Mouse (Mus musculus): ENCODE data around the gene Ybx1. TPM values are rescaled to one million over a fixed set of nuclear protein-coding genes. Genes with fewer than 3 reads are reported as not detected.
"Not testable (repeated sequence)": the region's sequence is repeated elsewhere in the genome, so short reads cannot be mapped to it uniquely, and the experiment has no call there.

Ybx1 gene
- polyA plus RNA-seq, 1 experiment from 2014 or later = 1,193 TPM

DNA sequence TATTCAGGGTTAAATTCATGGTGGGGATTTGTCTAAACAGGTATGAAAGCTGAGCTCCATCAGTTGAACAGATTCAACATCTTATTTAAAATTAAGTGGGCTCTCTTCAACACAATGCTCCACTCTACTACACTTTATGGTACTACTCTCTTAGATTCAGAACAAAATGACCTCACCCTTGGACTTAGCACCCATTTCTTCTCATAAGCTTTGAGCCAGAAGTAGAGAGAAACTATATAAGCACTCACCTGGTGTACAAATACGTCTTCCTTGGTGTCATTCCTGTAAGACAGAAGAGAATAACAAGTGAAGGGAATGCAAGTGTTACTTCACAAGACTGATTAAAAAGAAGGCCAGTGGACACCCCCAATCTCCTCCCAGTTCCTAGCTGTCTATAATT is 9.5 kb downstream of the Ybx1 start:
- Histone ChIP-seq H3K36me3 (ENCODE audit: control insufficient read depth, insufficient read depth, low read length) (peaks cover 11% of the 10 kb centered on the region; the same call in 1 of the 2 replicates), H3K9me3 (ENCODE audit: control insufficient read depth, low read length) (no peaks in the 10 kb centered on the region), H3K4me2 (replicated peaks; ENCODE audit: low read depth, low read length) (no peak overlapping the region), H3K9ac (ENCODE audit: low read depth, low read length) (no peak overlapping the region), H3K4me1 (replicated peaks; ENCODE audit: control insufficient read depth, insufficient read depth, low read length) (no peaks in the 10 kb centered on the region), H3K27ac (ENCODE audit: low read depth, low read length) (no peak overlapping the region), H3K27me3 (ENCODE audit: control insufficient read depth, insufficient read depth, low read length) (no peaks in the 10 kb centered on the region), H3K4me3 (ENCODE audit: low read depth, low read length) (no peak overlapping the region)
- no peak for DNase-seq (ENCODE audit: low spot score)
- WGBS = 92% methylated on average over 1 of the region's 1 CpGs
- ATAC-seq (ENCODE audit: low FRiP score) = no peak

DNA sequence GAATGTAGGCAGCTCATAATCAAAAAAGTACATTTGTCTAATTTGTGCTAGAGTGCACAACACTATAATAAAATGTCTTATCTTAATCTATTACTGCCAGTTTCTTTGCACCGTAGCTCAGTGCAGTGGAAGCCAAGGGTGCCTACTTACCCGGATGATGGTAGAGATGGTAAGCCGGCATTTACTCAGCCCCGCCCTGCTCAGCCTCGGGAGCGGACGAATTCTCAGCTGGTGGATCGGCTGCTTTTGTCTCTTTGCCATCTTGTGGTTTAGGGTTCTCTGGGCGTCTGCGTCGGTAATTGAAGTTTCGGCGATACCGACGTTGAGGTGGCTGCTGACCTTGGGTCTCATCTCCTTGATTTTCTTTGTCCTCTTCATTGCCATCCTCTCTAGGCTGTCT is 15.6 kb downstream of the Ybx1 start:
- 89% methylated on average over 15 of the region's 15 CpGs for WGBS
- peaks cover 24% of the 10 kb centered on the region for H3K36me3 ChIP-seq (ENCODE audit: control insufficient read depth, insufficient read depth, low read length)
- not testable (repeated sequence) for ATAC-seq (ENCODE audit: low FRiP score)

DNA sequence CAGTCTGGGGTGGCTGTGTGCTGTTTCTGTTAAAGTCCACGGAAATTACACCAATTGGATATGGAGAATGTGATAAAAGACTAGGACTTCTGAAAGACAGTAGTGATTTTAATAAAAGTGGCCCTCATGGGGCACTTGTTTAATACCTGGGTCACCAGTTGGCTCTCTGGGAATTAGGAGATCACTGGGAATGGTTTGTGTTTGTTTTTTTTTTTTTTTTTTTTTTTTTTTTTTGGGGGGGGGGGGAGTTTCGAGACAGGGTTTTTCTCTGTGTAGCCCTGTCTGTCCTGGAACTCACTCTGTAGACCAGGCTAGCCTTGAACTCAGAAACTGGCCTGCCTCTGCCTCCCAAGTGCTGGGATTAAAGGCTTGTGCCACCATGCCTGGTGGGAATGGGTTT is 18.7 kb downstream of the Ybx1 start:
- Histone ChIP-seq H3K27ac (ENCODE audit: low read depth, low read length) (no peak overlapping the region), H3K9ac (ENCODE audit: low read depth, low read length) (no peak overlapping the region), H3K27me3 (ENCODE audit: control insufficient read depth, insufficient read depth, low read length) (no peaks in the 10 kb centered on the region), H3K4me2 (replicated peaks; ENCODE audit: low read depth, low read length) (no peak overlapping the region), H3K9me3 (ENCODE audit: control insufficient read depth, low read length) (no peaks in the 10 kb centered on the region), H3K36me3 (ENCODE audit: control insufficient read depth, insufficient read depth, low read length) (peaks cover 18% of the 10 kb centered on the region), H3K4me1 (replicated peaks; ENCODE audit: control insufficient read depth, insufficient read depth, low read length) (no peaks in the 10 kb centered on the region), H3K4me3 (ENCODE audit: low read depth, low read length) (no peak overlapping the region)
- DNase-seq (ENCODE audit: low spot score) = no peak
- 73% methylated on average over 2 of the region's 2 CpGs for WGBS
- ATAC-seq (ENCODE audit: low FRiP score) = no peak

More for the DNA sequence above, 15.6 kb downstream of the Ybx1 start:
- H3K27me3 ChIP-seq (ENCODE audit: control insufficient read depth, insufficient read depth, low read length); DNase-seq (ENCODE audit: low spot score); H3K9ac ChIP-seq (ENCODE audit: low read depth, low read length); H3K4me3 ChIP-seq (ENCODE audit: low read depth, low read length); H3K27ac ChIP-seq (ENCODE audit: low read depth, low read length); H3K4me1 ChIP-seq (replicated peaks; ENCODE audit: control insufficient read depth, insufficient read depth, low read length); H3K9me3 ChIP-seq (ENCODE audit: control insufficient read depth, low read length); H3K4me2 ChIP-seq (replicated peaks; ENCODE audit: low read depth, low read length): not testable (repeated sequence)

DNA sequence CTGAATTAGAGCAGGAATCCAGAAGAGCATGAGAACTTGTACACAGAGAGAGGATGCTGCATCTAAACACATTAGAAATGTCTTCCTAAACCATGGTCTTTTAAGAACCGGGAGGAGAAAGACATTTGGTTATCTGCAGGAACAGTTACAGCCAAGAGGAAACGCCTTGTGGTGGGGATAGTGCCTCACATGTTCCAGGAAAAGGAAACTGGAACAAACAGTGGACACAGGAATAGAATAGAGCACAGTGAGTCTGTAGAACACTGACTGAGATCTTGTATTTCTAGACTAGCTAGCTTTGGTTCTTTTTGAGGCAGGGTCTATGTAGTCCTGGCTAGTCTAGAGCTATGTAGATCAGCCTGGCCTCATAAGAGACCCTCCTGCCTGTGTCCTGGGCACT is 19.2 kb downstream of the Ybx1 start:
- WGBS = 81% methylated on average over 2 of the region's 2 CpGs
- Histone ChIP-seq H3K4me3 (ENCODE audit: low read depth, low read length) (no peak overlapping the region), H3K9ac (ENCODE audit: low read depth, low read length) (no peak overlapping the region), H3K9me3 (ENCODE audit: control insufficient read depth, low read length) (no peaks in the 10 kb centered on the region), H3K27me3 (ENCODE audit: control insufficient read depth, insufficient read depth, low read length) (no peaks in the 10 kb centered on the region), H3K4me1 (replicated peaks; ENCODE audit: control insufficient read depth, insufficient read depth, low read length) (no peaks in the 10 kb centered on the region), H3K36me3 (ENCODE audit: control insufficient read depth, insufficient read depth, low read length) (peaks cover 18% of the 10 kb centered on the region), H3K27ac (ENCODE audit: low read depth, low read length) (no peak overlapping the region), H3K4me2 (replicated peaks; ENCODE audit: low read depth, low read length) (no peak overlapping the region)
- ATAC-seq (ENCODE audit: low FRiP score) (no peak), DNase-seq (ENCODE audit: low spot score) (no peak)

DNA sequence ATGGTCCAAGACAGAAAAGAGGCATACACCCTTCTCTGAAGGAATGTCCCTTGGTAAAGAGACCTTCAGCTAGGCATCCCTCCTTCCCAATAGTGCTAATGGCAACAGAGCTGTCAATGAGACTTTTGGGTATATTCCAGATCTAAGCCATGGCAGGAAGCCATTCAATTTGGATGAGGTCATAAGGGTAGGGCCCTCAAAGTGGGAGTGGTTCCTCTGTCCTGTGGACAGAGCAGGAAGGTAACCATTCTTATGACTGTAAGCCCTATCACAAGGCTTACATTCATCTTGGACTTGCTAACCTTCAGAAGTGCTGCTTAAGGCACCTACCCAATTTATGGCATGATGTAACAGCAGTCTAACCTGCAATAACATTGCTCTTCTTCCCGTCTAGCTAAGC is 19.8 kb downstream of the Ybx1 start:
- Histone ChIP-seq H3K4me3 (ENCODE audit: low read depth, low read length) (no peak overlapping the region), H3K4me2 (replicated peaks; ENCODE audit: low read depth, low read length) (no peak overlapping the region), H3K27ac (ENCODE audit: low read depth, low read length) (no peak overlapping the region), H3K27me3 (ENCODE audit: control insufficient read depth, insufficient read depth, low read length) (no peaks in the 10 kb centered on the region), H3K36me3 (ENCODE audit: control insufficient read depth, insufficient read depth, low read length) (peaks cover 18% of the 10 kb centered on the region), H3K9me3 (ENCODE audit: control insufficient read depth, low read length) (no peaks in the 10 kb centered on the region), H3K4me1 (replicated peaks; ENCODE audit: control insufficient read depth, insufficient read depth, low read length) (no peaks in the 10 kb centered on the region), H3K9ac (ENCODE audit: low read depth, low read length) (no peak overlapping the region)
- 83% methylated on average over 1 of the region's 1 CpGs for WGBS
- DNase-seq (ENCODE audit: low spot score) (no peak), ATAC-seq (ENCODE audit: low FRiP score) (no peak)

DNA sequence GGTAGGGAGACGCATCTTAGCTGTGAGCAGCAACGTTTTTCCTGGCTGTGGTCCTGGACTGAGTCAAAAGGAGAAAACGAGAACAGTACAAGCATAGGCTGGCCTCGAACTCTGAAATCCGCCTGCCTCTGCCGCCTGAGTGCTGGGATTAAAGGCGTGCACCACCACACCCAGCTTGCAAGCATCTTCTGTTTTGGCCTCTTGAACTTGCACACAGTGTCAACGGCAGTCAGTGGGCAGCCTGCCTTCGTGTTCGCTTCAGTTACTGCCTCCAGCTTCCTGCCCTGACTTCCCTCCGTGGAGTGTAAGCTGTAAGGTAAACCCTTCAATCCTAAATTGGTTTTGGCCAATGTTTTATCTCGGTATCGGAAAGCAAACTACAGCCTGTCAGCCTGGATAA is 27.8 kb downstream of the Ybx1 start:
- no peaks in the 10 kb centered on the region for H3K9me3 ChIP-seq (ENCODE audit: control insufficient read depth, low read length)

DNA sequence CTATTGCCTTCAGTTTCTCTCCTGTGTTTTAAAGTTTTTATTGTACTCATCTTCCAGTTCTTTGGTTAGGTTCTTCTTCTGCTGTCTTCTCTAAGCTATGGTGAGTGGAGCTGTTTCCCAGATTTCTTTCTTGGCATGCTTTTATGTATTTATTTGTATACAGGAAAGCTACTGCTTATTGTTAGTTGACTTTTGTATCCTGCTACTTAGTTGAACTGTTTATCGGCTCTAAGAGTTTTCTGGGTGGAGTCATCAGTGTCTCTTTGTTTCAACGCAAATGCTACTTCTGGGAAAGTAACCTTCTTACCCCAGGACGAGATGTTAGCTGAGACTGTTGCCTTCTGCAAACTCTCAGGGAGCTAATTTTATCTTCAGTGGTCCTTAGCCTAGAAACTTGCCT is 30.9 kb downstream of the Ybx1 start:
- WGBS = 84% methylated on average over 3 of the region's 3 CpGs
- Histone ChIP-seq H3K4me3 (ENCODE audit: low read depth, low read length) (no peak overlapping the region), H3K27me3 (ENCODE audit: control insufficient read depth, insufficient read depth, low read length) (no peaks in the 10 kb centered on the region), H3K36me3 (ENCODE audit: control insufficient read depth, insufficient read depth, low read length) (no peaks in the 10 kb centered on the region), H3K4me2 (replicated peaks; ENCODE audit: low read depth, low read length) (no peak overlapping the region), H3K4me1 (replicated peaks; ENCODE audit: control insufficient read depth, insufficient read depth, low read length) (no peaks in the 10 kb centered on the region), H3K27ac (ENCODE audit: low read depth, low read length) (no peak overlapping the region), H3K9me3 (ENCODE audit: control insufficient read depth, low read length) (no peaks in the 10 kb centered on the region), H3K9ac (ENCODE audit: low read depth, low read length) (no peak overlapping the region)
- no peak for DNase-seq (ENCODE audit: low spot score)
- ATAC-seq (ENCODE audit: low FRiP score) = no peak

More for the DNA sequence above, 27.8 kb downstream of the Ybx1 start:
- no peaks in the 10 kb centered on the region for H3K36me3 ChIP-seq (ENCODE audit: control insufficient read depth, insufficient read depth, low read length)
- H3K4me3 ChIP-seq (ENCODE audit: low read depth, low read length) = no peak overlapping the region
- no peak overlapping the region for H3K9ac ChIP-seq (ENCODE audit: low read depth, low read length)
- no peaks in the 10 kb centered on the region for H3K4me1 ChIP-seq (replicated peaks; ENCODE audit: control insufficient read depth, insufficient read depth, low read length)
- no peaks in the 10 kb centered on the region for H3K27me3 ChIP-seq (ENCODE audit: control insufficient read depth, insufficient read depth, low read length)
- ATAC-seq (ENCODE audit: low FRiP score) (no peak), DNase-seq (ENCODE audit: low spot score) (no peak)
- WGBS = 79% methylated on average over 13 of the region's 13 CpGs
- no peak overlapping the region for H3K27ac ChIP-seq (ENCODE audit: low read depth, low read length)
- H3K4me2 ChIP-seq (replicated peaks; ENCODE audit: low read depth, low read length) = no peak overlapping the region

DNA sequence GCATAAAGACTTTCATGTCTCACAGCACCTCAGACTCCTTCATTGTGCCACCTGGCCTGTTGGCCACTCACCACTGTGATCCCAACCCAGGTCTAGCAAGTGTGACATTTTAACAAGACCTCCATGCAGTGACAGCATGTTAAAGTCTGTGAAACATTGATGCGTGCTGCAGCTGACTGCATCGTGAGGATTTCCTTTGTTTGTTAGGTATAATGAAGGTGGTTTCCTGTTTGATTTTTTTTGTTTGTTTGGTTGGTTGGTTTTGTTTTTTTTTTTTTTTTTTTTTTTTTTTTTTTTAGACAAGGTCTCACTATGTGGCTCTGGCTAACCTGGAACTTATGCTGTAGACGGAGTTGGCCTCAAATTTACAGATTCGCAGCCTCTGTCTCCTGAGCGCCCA is 31.9 kb downstream of the Ybx1 start:
- WGBS = 93% methylated on average over 5 of the region's 5 CpGs
- Histone ChIP-seq H3K36me3 (ENCODE audit: control insufficient read depth, insufficient read depth, low read length) (no peaks in the 10 kb centered on the region), H3K27ac (ENCODE audit: low read depth, low read length) (no peak overlapping the region), H3K4me1 (replicated peaks; ENCODE audit: control insufficient read depth, insufficient read depth, low read length) (no peaks in the 10 kb centered on the region), H3K9ac (ENCODE audit: low read depth, low read length) (no peak overlapping the region), H3K4me2 (replicated peaks; ENCODE audit: low read depth, low read length) (no peak overlapping the region), H3K9me3 (ENCODE audit: control insufficient read depth, low read length) (no peaks in the 10 kb centered on the region), H3K27me3 (ENCODE audit: control insufficient read depth, insufficient read depth, low read length) (no peaks in the 10 kb centered on the region), H3K4me3 (ENCODE audit: low read depth, low read length) (no peak overlapping the region)
- no peak for DNase-seq (ENCODE audit: low spot score)
- no peak for ATAC-seq (ENCODE audit: low FRiP score)

DNA sequence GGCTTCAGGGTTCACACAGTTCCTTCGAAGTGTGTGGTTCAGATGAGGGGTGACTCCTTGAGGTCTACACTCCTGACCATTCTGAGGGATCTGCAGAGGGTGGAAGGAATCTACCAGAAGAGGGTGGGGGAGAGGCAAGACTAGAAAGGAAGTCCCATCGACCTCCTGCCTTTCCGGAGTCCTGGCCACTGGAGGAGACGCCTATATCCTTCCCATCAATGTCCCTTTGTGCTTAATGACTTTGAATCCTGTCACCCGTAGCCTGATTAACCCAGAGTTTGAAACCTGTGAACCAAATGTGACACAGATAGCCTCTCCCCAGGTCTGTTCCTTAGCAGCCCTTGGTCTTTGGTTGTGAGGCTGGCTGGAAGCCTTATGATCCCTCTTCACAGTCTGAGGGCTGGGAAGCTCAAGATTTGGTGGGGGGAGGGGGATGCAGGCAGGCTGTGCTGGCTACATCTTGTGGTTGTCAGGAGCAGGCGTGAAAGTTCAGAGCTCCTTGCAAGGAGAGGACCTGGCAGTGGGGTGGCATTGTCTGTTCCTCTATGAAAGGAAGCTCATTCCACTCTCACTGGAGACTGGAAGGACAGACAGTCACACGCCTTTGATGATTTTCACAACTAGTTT is 33.2 kb downstream of the Ybx1 start:
- H3K4me3 ChIP-seq (ENCODE audit: low read depth, low read length) = no peak overlapping the region
- H3K36me3 ChIP-seq (ENCODE audit: control insufficient read depth, insufficient read depth, low read length) = no peaks in the 10 kb centered on the region
- ATAC-seq (ENCODE audit: low FRiP score) (no peak), DNase-seq (ENCODE audit: low spot score) (no peak)
- H3K9ac ChIP-seq (ENCODE audit: low read depth, low read length) = no peak overlapping the region
- no peak overlapping the region for H3K4me2 ChIP-seq (replicated peaks; ENCODE audit: low read depth, low read length)
- WGBS = 67% methylated on average over 7 of the region's 7 CpGs
- H3K27me3 ChIP-seq (ENCODE audit: control insufficient read depth, insufficient read depth, low read length) = no peaks in the 10 kb centered on the region
- H3K9me3 ChIP-seq (ENCODE audit: control insufficient read depth, low read length) = no peaks in the 10 kb centered on the region
- H3K4me1 ChIP-seq (replicated peaks; ENCODE audit: control insufficient read depth, insufficient read depth, low read length) = no peaks in the 10 kb centered on the region
- no peak overlapping the region for H3K27ac ChIP-seq (ENCODE audit: low read depth, low read length)
